Mouse (Mus musculus): ENCODE data around the gene Myo18b. TPM values are rescaled to one million over a fixed set of nuclear protein-coding genes. Genes with fewer than 3 reads are reported as not detected.
A peak's percentile ranks its signal among the peaks of the same experiment; 100 is the strongest.

Gene Myo18b
- polyA plus RNA-seq, 1 experiment from 2014 or later, result 0.41 TPM

DNA sequence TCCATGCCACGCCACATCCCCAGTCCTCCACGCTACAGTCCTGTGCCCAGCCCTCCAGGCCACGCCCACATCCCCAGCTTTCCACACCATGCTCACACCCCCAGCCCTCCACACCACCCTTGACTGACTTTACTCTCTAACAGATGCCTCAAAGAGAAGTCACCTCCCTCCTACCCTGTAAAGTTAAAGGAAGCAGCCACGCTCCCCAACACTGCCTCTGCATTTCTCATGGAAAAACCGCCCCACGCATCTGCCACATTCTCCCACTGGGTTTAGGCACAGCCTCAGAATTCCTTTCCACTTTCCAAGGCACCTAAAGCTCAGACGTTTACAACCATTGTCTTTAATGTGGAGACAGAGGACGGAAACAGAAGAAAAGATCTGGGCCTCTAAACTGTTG is 110.1 kb downstream of the Myo18b start:
- Histone ChIP-seq H3K36me3 (no peaks in the 10 kb centered on the region), H3K9me3 (replicated peaks) (no peaks in the 10 kb centered on the region)
- WGBS, result 78% methylated on average over 8 of the region's 8 CpGs

GRCm38 (mm10) chr5:112781719-112782118 is 114.4 kb downstream of the Myo18b start:
- Histone ChIP-seq H3K36me3 (no peaks in the 10 kb centered on the region), H3K4me3 (no peak overlapping the region)

More for the DNA sequence above, 110.1 kb downstream of the Myo18b start:
- no peak overlapping the region for H3K4me3 ChIP-seq
- H3K27ac ChIP-seq, result no peak overlapping the region
- no peaks in the 10 kb centered on the region for H3K4me1 ChIP-seq
- 0 out of 2 replicates have a peak, but pooled peaks cover 5% of the 10 kb centered on the region for H3K27me3 ChIP-seq (ENCODE audit: low read depth, poor library complexity, severe bottlenecking)
- no peak for DNase-seq (ENCODE audit: low spot score)

DNA sequence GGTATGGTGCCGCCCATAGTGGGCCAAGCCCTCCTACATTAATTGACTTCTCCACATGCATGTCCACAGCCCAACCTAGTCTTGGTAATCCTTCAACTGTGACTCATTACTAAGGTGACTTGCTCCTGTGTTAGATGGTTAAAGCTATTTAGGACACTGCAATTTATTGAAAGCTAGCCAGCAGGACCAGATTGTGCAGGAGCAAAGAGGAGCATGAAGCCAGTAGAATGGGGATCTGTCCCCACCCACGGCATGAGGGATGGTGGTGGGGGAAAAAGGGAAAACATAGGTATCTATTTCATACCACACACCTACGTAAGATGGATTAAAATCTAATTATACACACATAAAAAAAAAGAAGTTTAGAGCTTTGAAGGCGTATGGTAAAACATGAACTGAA is 114.9 kb downstream of the Myo18b start:
- H3K27me3 ChIP-seq (ENCODE audit: low read depth, poor library complexity, severe bottlenecking), result 0 out of 2 replicates have a peak, but pooled peaks cover 18% of the 10 kb centered on the region
- H3K36me3 ChIP-seq, result no peaks in the 10 kb centered on the region
- DNase-seq (ENCODE audit: low spot score), result no peak
- no peaks in the 10 kb centered on the region for H3K9me3 ChIP-seq (replicated peaks)
- no peak overlapping the region for H3K4me3 ChIP-seq
- no peaks in the 10 kb centered on the region for H3K4me1 ChIP-seq
- 90% methylated on average over 4 of the region's 4 CpGs for WGBS
- H3K27ac ChIP-seq, result no peak overlapping the region

More at GRCm38 (mm10) chr5:112781719-112782118, 114.4 kb downstream of the Myo18b start:
- WGBS, result 92% methylated on average over 7 of the region's 7 CpGs
- H3K27me3 ChIP-seq (ENCODE audit: low read depth, poor library complexity, severe bottlenecking), result 0 out of 2 replicates have a peak, but pooled peaks cover 18% of the 10 kb centered on the region
- no peaks in the 10 kb centered on the region for H3K4me1 ChIP-seq
- no peak overlapping the region for H3K27ac ChIP-seq
- H3K9me3 ChIP-seq (replicated peaks), result no peaks in the 10 kb centered on the region
- no peak for DNase-seq (ENCODE audit: low spot score)

- DNase-seq (ENCODE audit: low spot score), result no peak
- no peaks in the 10 kb centered on the region for H3K4me1 ChIP-seq
- no peaks in the 10 kb centered on the region for H3K36me3 ChIP-seq
- H3K27ac ChIP-seq, result no peak overlapping the region
- H3K4me3 ChIP-seq, result no peak overlapping the region
- WGBS, result 85% methylated on average over 5 of the region's 5 CpGs
- H3K9me3 ChIP-seq (replicated peaks), result no peaks in the 10 kb centered on the region
- 0 out of 2 replicates have a peak, but pooled peaks cover 18% of the 10 kb centered on the region for H3K27me3 ChIP-seq (ENCODE audit: low read depth, poor library complexity, severe bottlenecking)
Measured at GRCm38 (mm10) chr5:112780383-112780782, 115.8 kb downstream of the Myo18b start.

DNA sequence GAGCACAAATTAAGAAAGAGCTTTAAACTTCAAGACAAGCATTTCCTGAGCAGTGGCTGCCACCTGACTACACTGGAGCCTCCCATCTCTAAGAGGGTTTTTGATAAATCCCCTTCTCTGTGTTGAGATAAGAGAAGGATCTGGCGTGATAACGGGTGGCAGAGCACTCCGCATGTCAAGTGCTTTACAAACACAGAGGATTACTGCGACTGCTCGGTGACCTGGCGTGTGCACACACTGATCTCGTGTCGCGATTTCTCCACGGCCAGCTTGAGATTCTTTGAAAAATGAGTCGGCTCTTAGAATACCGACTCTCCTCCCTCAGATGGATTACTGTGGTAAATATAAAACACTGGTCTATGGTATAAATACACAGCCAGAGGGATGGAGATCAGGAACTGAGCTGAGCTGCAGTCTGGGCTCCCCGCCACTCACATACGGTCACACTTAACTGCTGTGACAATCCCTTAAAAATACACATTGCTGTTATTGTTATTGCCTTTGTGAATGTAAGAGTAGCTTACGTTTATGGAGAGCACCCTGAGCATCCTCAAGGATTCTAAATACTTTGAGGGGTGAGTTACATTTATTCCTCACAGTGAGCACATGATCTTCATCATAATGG is 119.3 kb downstream of the Myo18b start:
- Histone ChIP-seq H3K4me1 (peaks cover 8% of the 10 kb centered on the region), H3K36me3 (no peaks in the 10 kb centered on the region), H3K9me3 (replicated peaks) (no peaks in the 10 kb centered on the region), H3K27me3 (ENCODE audit: low read depth, poor library complexity, severe bottlenecking) (peaks cover 12% of the 10 kb centered on the region; the same call in 1 of the 2 replicates), H3K27ac (no peak overlapping the region), H3K4me3 (no peak overlapping the region)
- DNase-seq (ENCODE audit: low spot score), result no peak
- WGBS, result 86% methylated on average over 15 of the region's 15 CpGs

DNA sequence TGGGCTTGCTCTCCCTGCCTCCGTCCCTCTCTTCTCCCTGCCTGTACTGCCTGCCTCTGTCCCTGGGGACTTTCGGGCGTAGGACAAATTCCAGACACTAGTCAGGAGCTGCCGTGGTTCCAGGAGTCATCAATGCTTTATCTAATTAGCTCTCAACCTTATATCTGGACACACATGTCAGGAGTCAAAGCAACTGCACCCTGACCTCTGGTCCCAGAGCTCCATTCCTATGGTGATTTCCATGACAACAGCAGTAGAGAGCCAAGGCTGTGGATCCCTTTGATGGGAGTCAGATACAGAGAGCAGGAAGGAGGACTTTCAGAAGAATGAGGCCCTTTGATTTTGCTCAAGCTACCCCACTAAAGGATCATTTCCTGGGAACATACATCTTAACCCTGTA is 122.7 kb downstream of the Myo18b start:
- 53% methylated on average over 4 of the region's 4 CpGs for WGBS
- DNase-seq (ENCODE audit: low spot score), result no peak
- H3K4me3 ChIP-seq, result no peak overlapping the region
- H3K9me3 ChIP-seq (replicated peaks), result no peaks in the 10 kb centered on the region
- H3K4me1 ChIP-seq, result peaks cover 32% of the 10 kb centered on the region
- no peaks in the 10 kb centered on the region for H3K36me3 ChIP-seq
- no peak overlapping the region for H3K27ac ChIP-seq
- H3K27me3 ChIP-seq (ENCODE audit: low read depth, poor library complexity, severe bottlenecking), result peaks cover 10% of the 10 kb centered on the region; the same call in 1 of the 2 replicates

DNA sequence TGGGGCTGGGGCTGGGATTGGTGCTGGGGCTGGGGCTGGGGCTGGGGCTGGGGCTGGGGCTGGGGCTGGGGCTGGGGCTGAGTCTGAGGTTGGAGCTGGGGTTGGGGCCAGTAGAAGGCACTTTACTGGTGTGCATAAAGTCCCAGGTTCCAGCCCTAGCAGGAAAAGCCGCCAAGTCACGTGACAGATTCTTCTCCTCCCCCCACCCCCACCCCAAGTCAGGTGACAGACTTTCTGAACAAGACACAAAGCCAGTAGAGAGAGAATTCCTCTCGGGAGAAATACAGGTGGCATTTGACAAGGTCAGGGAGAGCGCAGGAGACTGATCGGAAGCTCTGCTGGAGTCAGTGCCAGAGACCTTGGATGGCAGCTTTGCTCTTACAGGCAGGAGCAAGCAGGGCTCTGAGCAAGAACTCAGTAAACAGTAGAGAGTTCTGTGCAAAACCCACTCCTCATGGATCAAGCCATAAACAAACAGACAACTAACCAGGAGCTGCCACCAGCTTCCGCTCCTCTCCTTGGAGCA is 124.7 kb downstream of the Myo18b start:
- Histone ChIP-seq H3K4me3 (no peak overlapping the region), H3K36me3 (no peaks in the 10 kb centered on the region), H3K9me3 (replicated peaks) (no peaks in the 10 kb centered on the region), H3K27ac (peak overlapping the region; percentile 14; the same call in 1 of the 2 replicates), H3K27me3 (ENCODE audit: low read depth, poor library complexity, severe bottlenecking) (no peaks in the 10 kb centered on the region; the same call in 1 of the 2 replicates), H3K4me1 (peaks cover 36% of the 10 kb centered on the region)
- WGBS, result 55% methylated on average over 6 of the region's 6 CpGs
- no peak for DNase-seq (ENCODE audit: low spot score)

DNA sequence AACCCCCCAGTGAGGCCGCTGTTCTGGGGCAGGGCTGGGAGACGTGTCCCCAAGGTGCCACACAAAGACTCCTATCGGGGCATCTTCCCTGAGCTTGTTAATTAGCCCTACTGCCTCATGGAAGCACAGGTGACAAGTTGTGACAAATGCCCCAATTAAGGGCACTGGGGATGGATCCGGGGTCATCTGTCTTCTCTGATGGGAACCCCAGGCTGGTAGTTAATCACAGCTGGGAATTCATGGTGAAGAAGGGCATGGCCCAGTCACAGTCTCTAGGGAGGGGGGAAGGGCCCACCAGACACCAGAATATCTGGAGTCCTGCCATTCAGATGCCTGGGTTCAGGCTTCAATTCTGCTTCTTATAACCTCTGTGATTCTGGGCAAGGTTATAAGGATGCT is 126.4 kb downstream of the Myo18b start:
- WGBS, result 13% methylated on average over 4 of the region's 4 CpGs
- H3K27me3 ChIP-seq (ENCODE audit: low read depth, poor library complexity, severe bottlenecking), result no peaks in the 10 kb centered on the region; the same call in 1 of the 2 replicates
- H3K4me1 ChIP-seq, result peaks cover 36% of the 10 kb centered on the region
- no peaks in the 10 kb centered on the region for H3K9me3 ChIP-seq (replicated peaks)
- no peak overlapping the region for H3K4me3 ChIP-seq
- no peak overlapping the region for H3K27ac ChIP-seq
- H3K36me3 ChIP-seq, result no peaks in the 10 kb centered on the region
- DNase-seq (ENCODE audit: low spot score), result no peak

DNA sequence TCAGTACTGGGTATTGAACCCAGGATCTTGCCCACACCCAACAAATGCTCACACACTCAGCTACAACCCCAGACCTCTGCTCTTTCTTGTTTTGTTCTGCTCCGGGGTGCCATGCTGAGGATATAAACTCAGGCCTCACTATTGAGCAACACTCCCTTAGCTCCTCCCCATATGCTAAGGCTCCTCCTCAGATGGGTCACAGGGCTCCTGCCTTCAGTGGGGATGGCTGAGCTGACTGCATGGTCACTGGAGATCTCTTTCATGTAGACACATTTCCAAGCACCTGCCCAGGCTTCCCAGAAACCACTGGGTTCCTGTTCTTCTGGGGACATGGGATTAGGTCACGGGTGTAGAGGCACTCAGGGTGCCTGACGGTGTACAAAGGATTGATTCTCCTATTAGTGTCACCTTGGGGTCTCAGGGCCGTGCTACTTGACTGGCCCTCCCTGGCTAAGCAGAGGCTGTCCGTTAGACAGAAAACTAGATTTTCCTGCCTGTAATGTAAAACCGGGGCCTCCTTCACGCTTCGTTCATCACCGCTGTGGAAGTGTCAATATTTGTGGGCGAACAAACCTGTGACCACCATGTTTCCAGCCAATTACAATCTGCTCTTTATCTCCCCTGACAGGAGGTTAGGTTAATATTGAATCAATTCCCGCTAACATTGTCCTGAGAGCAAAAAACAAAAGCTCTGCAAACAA is 127.0 kb downstream of the Myo18b start:
- WGBS, result 47% methylated on average over 11 of the region's 11 CpGs
- no peak for DNase-seq (ENCODE audit: low spot score)
- no peaks in the 10 kb centered on the region for H3K36me3 ChIP-seq
- H3K4me3 ChIP-seq, result no peak overlapping the region
- peaks cover 36% of the 10 kb centered on the region for H3K4me1 ChIP-seq
- H3K27me3 ChIP-seq (ENCODE audit: low read depth, poor library complexity, severe bottlenecking), result no peaks in the 10 kb centered on the region; the same call in 1 of the 2 replicates
- no peak overlapping the region for H3K27ac ChIP-seq
- H3K9me3 ChIP-seq (replicated peaks), result no peaks in the 10 kb centered on the region

DNA sequence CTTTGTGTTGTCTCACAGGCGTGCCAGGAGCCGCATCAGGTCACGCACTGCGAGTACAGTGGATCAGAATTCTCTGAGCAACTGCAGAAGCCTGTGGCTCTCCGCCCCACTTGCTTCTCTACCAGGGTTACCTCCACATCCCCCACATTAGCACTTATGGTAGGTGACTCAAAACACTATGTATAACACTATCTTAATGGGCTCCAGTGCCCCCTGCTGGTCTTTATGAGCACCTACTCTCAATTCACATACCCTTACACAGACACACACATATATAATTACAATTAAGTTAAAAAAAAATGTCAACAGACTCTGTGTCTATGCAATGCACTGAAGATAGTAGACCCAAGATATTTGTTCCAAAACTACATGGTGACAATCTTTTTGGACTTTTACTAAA is 127.6 kb downstream of the Myo18b start:
- no peak overlapping the region for H3K4me3 ChIP-seq
- 98% methylated on average over 5 of the region's 5 CpGs for WGBS
- no peak for DNase-seq (ENCODE audit: low spot score)
- no peaks in the 10 kb centered on the region for H3K36me3 ChIP-seq
- H3K4me1 ChIP-seq, result peaks cover 34% of the 10 kb centered on the region
- H3K9me3 ChIP-seq (replicated peaks), result no peaks in the 10 kb centered on the region
- H3K27ac ChIP-seq, result no peak overlapping the region
- no peaks in the 10 kb centered on the region; the same call in 1 of the 2 replicates for H3K27me3 ChIP-seq (ENCODE audit: low read depth, poor library complexity, severe bottlenecking)

DNA sequence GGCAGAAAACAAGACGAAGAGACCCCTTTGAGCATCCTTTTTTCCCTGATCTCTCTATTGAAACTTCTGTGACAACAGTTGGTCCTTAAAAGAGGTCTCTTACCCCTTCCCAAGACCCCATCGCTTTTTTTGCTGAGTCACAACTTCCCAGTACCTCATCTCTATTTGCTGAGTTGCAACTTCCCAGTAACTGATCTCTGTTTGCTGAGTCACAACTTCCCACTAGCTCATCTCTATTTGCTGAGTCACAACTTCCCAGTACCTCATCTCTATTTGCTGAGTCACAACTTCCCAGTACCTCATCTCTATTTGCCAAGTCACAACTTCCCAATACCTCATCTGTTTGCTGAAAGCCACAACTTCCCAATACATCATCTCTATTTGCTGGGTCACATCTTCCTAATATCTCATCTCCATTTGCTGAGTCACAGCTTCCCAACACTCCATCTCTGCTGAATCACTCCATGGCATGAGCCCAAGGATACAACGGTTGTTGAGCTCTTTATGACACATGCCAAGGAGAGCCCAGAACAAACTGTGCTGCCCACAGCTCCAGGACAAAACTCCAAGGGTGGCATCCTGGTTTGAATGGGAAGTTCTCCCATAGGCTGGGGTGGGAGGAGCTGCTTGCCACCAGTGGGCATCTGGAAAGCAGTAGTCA is 134.6 kb downstream of the Myo18b start:
- Histone ChIP-seq H3K27me3 (ENCODE audit: low read depth, poor library complexity, severe bottlenecking) (no peaks in the 10 kb centered on the region), H3K36me3 (no peaks in the 10 kb centered on the region)
- 79% methylated on average over 3 of the region's 3 CpGs for WGBS

DNA sequence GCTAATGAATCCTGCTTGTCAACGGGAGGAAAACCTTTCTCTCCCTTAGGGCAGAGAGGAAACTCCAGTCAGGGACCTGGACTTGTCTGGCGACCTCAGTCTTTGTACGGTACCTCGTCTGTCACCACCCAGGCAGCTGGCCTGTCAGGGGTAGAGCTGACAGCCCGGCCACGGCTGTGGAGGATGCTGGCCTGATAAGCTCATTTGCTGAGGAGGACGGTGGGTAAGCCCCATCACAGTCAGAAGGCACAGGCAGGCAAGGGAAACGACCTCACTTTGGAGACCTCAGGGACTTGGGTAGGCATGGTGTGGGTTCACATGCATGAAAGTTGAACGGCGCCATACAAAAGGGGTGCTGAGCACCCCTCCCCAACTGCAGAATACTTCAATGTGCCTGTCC is 140.6 kb downstream of the Myo18b start:
- DNase-seq (ENCODE audit: low spot score), result no peak
- H3K36me3 ChIP-seq, result no peaks in the 10 kb centered on the region
- peaks cover 13% of the 10 kb centered on the region for H3K4me1 ChIP-seq
- H3K27me3 ChIP-seq (ENCODE audit: low read depth, poor library complexity, severe bottlenecking), result peaks cover 24% of the 10 kb centered on the region
- H3K9me3 ChIP-seq (replicated peaks), result no peaks in the 10 kb centered on the region
- no peak overlapping the region for H3K4me3 ChIP-seq
- 23% methylated on average over 10 of the region's 10 CpGs for WGBS
- H3K27ac ChIP-seq, result no peak overlapping the region

More for the DNA sequence above, 134.6 kb downstream of the Myo18b start:
- no peak overlapping the region for H3K27ac ChIP-seq
- no peaks in the 10 kb centered on the region for H3K9me3 ChIP-seq (replicated peaks)
- no peaks in the 10 kb centered on the region for H3K4me1 ChIP-seq
- no peak for DNase-seq (ENCODE audit: low spot score)
- no peak overlapping the region for H3K4me3 ChIP-seq

DNA sequence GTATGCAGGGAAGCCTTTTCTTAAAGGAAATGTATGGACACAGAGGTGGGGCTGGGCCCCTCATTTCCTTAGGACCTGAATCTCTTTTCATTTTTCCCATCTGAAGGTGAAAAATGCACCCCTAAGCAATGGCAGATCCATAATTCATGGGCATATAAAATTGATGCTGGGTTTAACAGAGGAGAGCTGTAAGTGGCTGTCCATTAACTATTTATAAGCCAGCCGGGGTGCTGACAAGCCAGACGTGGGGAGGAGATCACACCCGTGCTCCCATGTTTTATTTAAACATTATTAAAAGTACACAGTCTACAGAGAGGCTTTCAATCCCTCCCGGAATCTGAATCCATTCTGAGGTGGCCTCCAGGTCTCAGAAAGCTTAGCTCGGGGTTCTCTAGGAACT is 146.5 kb downstream of the Myo18b start:
- peaks cover 39% of the 10 kb centered on the region for H3K4me1 ChIP-seq
- no peak overlapping the region for H3K4me3 ChIP-seq
- no peak for DNase-seq (ENCODE audit: low spot score)
- WGBS, result 50% methylated on average over 5 of the region's 5 CpGs
- H3K27ac ChIP-seq, result no peak overlapping the region
- H3K9me3 ChIP-seq (replicated peaks), result no peaks in the 10 kb centered on the region
- H3K36me3 ChIP-seq, result no peaks in the 10 kb centered on the region
- H3K27me3 ChIP-seq (ENCODE audit: low read depth, poor library complexity, severe bottlenecking), result peaks cover 50% of the 10 kb centered on the region
